Mouse (Mus musculus): Measurements from ENCODE around the gene Oaf. TPM values are rescaled to one million over a fixed set of nuclear protein-coding genes. Genes with fewer than 3 reads are reported as not detected.

Oaf gene
- polyA plus RNA-seq, 1 experiment from 2014 or later = 96.4 TPM

- Histone ChIP-seq H3K4me3 (ENCODE audit: low read depth, low read length) (peak overlapping the region; percentile 33), H3K4me2 (ENCODE audit: low read depth, severe bottlenecking) (peak overlapping the region; percentile 69), H3K27ac (replicated peaks; ENCODE audit: low read depth, low read length) (no peak overlapping the region), H3K4me1 (ENCODE audit: control insufficient read depth, insufficient read depth, low read length) (peaks cover 12% of the 10 kb centered on the region), H3K36me3 (ENCODE audit: control insufficient read depth, insufficient read depth, low read length) (no peaks in the 10 kb centered on the region), H3K9ac (ENCODE audit: low read length) (no peak overlapping the region; the same call in 1 of the 2 replicates), H3K9me3 (ENCODE audit: control insufficient read depth, low read length) (no peaks in the 10 kb centered on the region), H3K27me3 (ENCODE audit: control insufficient read depth, insufficient read depth, low read length) (peaks cover 20% of the 10 kb centered on the region)
- WGBS = 2% methylated on average over 41 of the region's 41 CpGs
- peak; percentile 37 for DNase-seq (ENCODE audit: low spot score)
- no peak for ATAC-seq (ENCODE audit: insufficient number of reproducible peaks, low FRiP score, low TSS enrichment, low read depth)
These were observed 34.2 kb downstream of the Oaf start for GRCm38 (mm10) chr9:43205343-43206021.

- H3K9me3 ChIP-seq (ENCODE audit: control insufficient read depth, low read length) = no peaks in the 10 kb centered on the region
- H3K36me3 ChIP-seq (ENCODE audit: control insufficient read depth, insufficient read depth, low read length) = no peaks in the 10 kb centered on the region
- H3K27me3 ChIP-seq (ENCODE audit: control insufficient read depth, insufficient read depth, low read length) = peaks cover 9% of the 10 kb centered on the region
- peaks cover 5% of the 10 kb centered on the region for H3K4me1 ChIP-seq (ENCODE audit: control insufficient read depth, insufficient read depth, low read length)
- 3% methylated on average over 5 of the region's 5 CpGs for WGBS
- DNase-seq (ENCODE audit: low spot score) (no peak), ATAC-seq (ENCODE audit: insufficient number of reproducible peaks, low FRiP score, low TSS enrichment, low read depth) (no peak)
- H3K9ac ChIP-seq (ENCODE audit: low read length) = no peak overlapping the region
- H3K4me2 ChIP-seq (ENCODE audit: low read depth, severe bottlenecking) = peak overlapping the region; percentile 22; the same call in 1 of the 2 replicates
- no peak overlapping the region for H3K4me3 ChIP-seq (ENCODE audit: low read depth, low read length)
- no peak overlapping the region for H3K27ac ChIP-seq (replicated peaks; ENCODE audit: low read depth, low read length)
These were observed 39.5 kb downstream of the Oaf start for GRCm38 (mm10) chr9:43200212-43200611.

GRCm38 (mm10) chr9:43194001-43194400, 45.7 kb downstream of the Oaf start:
- DNase-seq (ENCODE audit: low spot score) (no peak), ATAC-seq (ENCODE audit: insufficient number of reproducible peaks, low FRiP score, low TSS enrichment, low read depth) (no peak)
- no peak overlapping the region for H3K27ac ChIP-seq (replicated peaks; ENCODE audit: low read depth, low read length)
- H3K36me3 ChIP-seq (ENCODE audit: control insufficient read depth, insufficient read depth, low read length) = no peaks in the 10 kb centered on the region
- no peak overlapping the region for H3K9ac ChIP-seq (ENCODE audit: low read length)
- H3K4me3 ChIP-seq (ENCODE audit: low read depth, low read length) = no peak overlapping the region
- no peaks in the 10 kb centered on the region for H3K27me3 ChIP-seq (ENCODE audit: control insufficient read depth, insufficient read depth, low read length)
- no peaks in the 10 kb centered on the region for H3K9me3 ChIP-seq (ENCODE audit: control insufficient read depth, low read length)
- H3K4me1 ChIP-seq (ENCODE audit: control insufficient read depth, insufficient read depth, low read length) = no peaks in the 10 kb centered on the region
- no peak overlapping the region for H3K4me2 ChIP-seq (ENCODE audit: low read depth, severe bottlenecking)
- WGBS = 16% methylated on average over 9 of the region's 9 CpGs

- Histone ChIP-seq H3K27ac (replicated peaks; ENCODE audit: low read depth, low read length) (no peak overlapping the region), H3K36me3 (ENCODE audit: control insufficient read depth, insufficient read depth, low read length) (no peaks in the 10 kb centered on the region), H3K4me3 (ENCODE audit: low read depth, low read length) (no peak overlapping the region), H3K4me1 (ENCODE audit: control insufficient read depth, insufficient read depth, low read length) (no peaks in the 10 kb centered on the region), H3K4me2 (ENCODE audit: low read depth, severe bottlenecking) (no peak overlapping the region), H3K9ac (ENCODE audit: low read length) (no peak overlapping the region), H3K27me3 (ENCODE audit: control insufficient read depth, insufficient read depth, low read length) (no peaks in the 10 kb centered on the region), H3K9me3 (ENCODE audit: control insufficient read depth, low read length) (no peaks in the 10 kb centered on the region)
- ATAC-seq (ENCODE audit: insufficient number of reproducible peaks, low FRiP score, low TSS enrichment, low read depth) (no peak), DNase-seq (ENCODE audit: low spot score) (no peak)
- 46% methylated on average over 4 of the region's 4 CpGs for WGBS
These were observed 48.1 kb downstream of the Oaf start for GRCm38 (mm10) chr9:43191561-43191960.

GRCm38 (mm10) chr9:43189021-43189356, 50.7 kb downstream of the Oaf start:
- H3K4me1 ChIP-seq (ENCODE audit: control insufficient read depth, insufficient read depth, low read length) = no peaks in the 10 kb centered on the region
- H3K27ac ChIP-seq (replicated peaks; ENCODE audit: low read depth, low read length) = no peak overlapping the region
- H3K36me3 ChIP-seq (ENCODE audit: control insufficient read depth, insufficient read depth, low read length) = no peaks in the 10 kb centered on the region
- no peak for DNase-seq (ENCODE audit: low spot score)
- H3K9ac ChIP-seq (ENCODE audit: low read length) = no peak overlapping the region
- no peak overlapping the region for H3K4me3 ChIP-seq (ENCODE audit: low read depth, low read length)
- WGBS = 67% methylated on average over 3 of the region's 3 CpGs
- H3K4me2 ChIP-seq (ENCODE audit: low read depth, severe bottlenecking) = no peak overlapping the region
- no peaks in the 10 kb centered on the region for H3K9me3 ChIP-seq (ENCODE audit: control insufficient read depth, low read length)
- no peaks in the 10 kb centered on the region for H3K27me3 ChIP-seq (ENCODE audit: control insufficient read depth, insufficient read depth, low read length)
- ATAC-seq (ENCODE audit: insufficient number of reproducible peaks, low FRiP score, low TSS enrichment, low read depth) = no peak

- no peak overlapping the region for H3K4me2 ChIP-seq (ENCODE audit: low read depth, severe bottlenecking)
- H3K9me3 ChIP-seq (ENCODE audit: control insufficient read depth, low read length) = no peaks in the 10 kb centered on the region
- H3K9ac ChIP-seq (ENCODE audit: low read length) = no peak overlapping the region
- DNase-seq (ENCODE audit: low spot score) (no peak), ATAC-seq (ENCODE audit: insufficient number of reproducible peaks, low FRiP score, low TSS enrichment, low read depth) (no peak)
- no peak overlapping the region for H3K27ac ChIP-seq (replicated peaks; ENCODE audit: low read depth, low read length)
- no peaks in the 10 kb centered on the region for H3K36me3 ChIP-seq (ENCODE audit: control insufficient read depth, insufficient read depth, low read length)
- H3K4me3 ChIP-seq (ENCODE audit: low read depth, low read length) = no peak overlapping the region
- 66% methylated on average over 12 of the region's 12 CpGs for WGBS
- no peaks in the 10 kb centered on the region for H3K4me1 ChIP-seq (ENCODE audit: control insufficient read depth, insufficient read depth, low read length)
- H3K27me3 ChIP-seq (ENCODE audit: control insufficient read depth, insufficient read depth, low read length) = no peaks in the 10 kb centered on the region
These were observed 51.2 kb downstream of the Oaf start for GRCm38 (mm10) chr9:43188309-43189020.

- 46% methylated on average over 5 of the region's 5 CpGs for WGBS
- ATAC-seq (ENCODE audit: insufficient number of reproducible peaks, low FRiP score, low TSS enrichment, low read depth) (no peak), DNase-seq (ENCODE audit: low spot score) (peak; percentile 23)
- no peak overlapping the region for H3K27ac ChIP-seq (replicated peaks; ENCODE audit: low read depth, low read length)
- no peaks in the 10 kb centered on the region for H3K36me3 ChIP-seq (ENCODE audit: control insufficient read depth, insufficient read depth, low read length)
- no peak overlapping the region for H3K4me3 ChIP-seq (ENCODE audit: low read depth, low read length)
- H3K27me3 ChIP-seq (ENCODE audit: control insufficient read depth, insufficient read depth, low read length) = no peaks in the 10 kb centered on the region
- no peaks in the 10 kb centered on the region for H3K9me3 ChIP-seq (ENCODE audit: control insufficient read depth, low read length)
- H3K4me2 ChIP-seq (ENCODE audit: low read depth, severe bottlenecking) = no peak overlapping the region
- no peaks in the 10 kb centered on the region; the same call in 1 of the 2 replicates for H3K4me1 ChIP-seq (ENCODE audit: control insufficient read depth, insufficient read depth, low read length)
- no peak overlapping the region for H3K9ac ChIP-seq (ENCODE audit: low read length)
These were observed 60.1 kb downstream of the Oaf start for GRCm38 (mm10) chr9:43179614-43180013.

GRCm38 (mm10) chr9:43178172-43178571, 61.5 kb downstream of the Oaf start:
- WGBS = 52% methylated on average over 7 of the region's 7 CpGs
- no peak overlapping the region for H3K9ac ChIP-seq (ENCODE audit: low read length)

More at GRCm38 (mm10) chr9:43178172-43178571, 61.5 kb downstream of the Oaf start:
- Histone ChIP-seq H3K4me3 (ENCODE audit: low read depth, low read length) (no peak overlapping the region), H3K9me3 (ENCODE audit: control insufficient read depth, low read length) (no peaks in the 10 kb centered on the region), H3K36me3 (ENCODE audit: control insufficient read depth, insufficient read depth, low read length) (no peaks in the 10 kb centered on the region), H3K27me3 (ENCODE audit: control insufficient read depth, insufficient read depth, low read length) (no peaks in the 10 kb centered on the region), H3K27ac (replicated peaks; ENCODE audit: low read depth, low read length) (no peak overlapping the region), H3K4me1 (ENCODE audit: control insufficient read depth, insufficient read depth, low read length) (no peaks in the 10 kb centered on the region; the same call in 1 of the 2 replicates), H3K4me2 (ENCODE audit: low read depth, severe bottlenecking) (no peak overlapping the region)
- ATAC-seq (ENCODE audit: insufficient number of reproducible peaks, low FRiP score, low TSS enrichment, low read depth) (no peak), DNase-seq (ENCODE audit: low spot score) (no peak)

All from limb, embryonic 11.5 days (tissue).